Mouse (Mus musculus) stomach, postnatal 0 days (tissue): ENCODE data around the gene Chst12.

Experiments used
- CTCF ChIP-seq: IDR thresholded peaks from 2 replicates; pipeline ENCODE4 v1.5.1; 2016; ENCODE audit warnings: antibody characterized with exemption, low read depth, mild to moderate bottlenecking, moderate library complexity
- EP300 ChIP-seq: optimal IDR thresholded peaks from 2 replicates; pipeline ENCODE3; 2016; ENCODE audit warnings: antibody characterized with exemption

GRCm38 (mm10) chr5:140521196-140521595 lies 15.8 kb downstream of the Chst12 start:
- TF ChIP-seq CTCF (no peak), EP300 (no peak)
